Comparison of ENCODE assay signal across 14 mouse cellular contexts in the genomic region with DNA sequence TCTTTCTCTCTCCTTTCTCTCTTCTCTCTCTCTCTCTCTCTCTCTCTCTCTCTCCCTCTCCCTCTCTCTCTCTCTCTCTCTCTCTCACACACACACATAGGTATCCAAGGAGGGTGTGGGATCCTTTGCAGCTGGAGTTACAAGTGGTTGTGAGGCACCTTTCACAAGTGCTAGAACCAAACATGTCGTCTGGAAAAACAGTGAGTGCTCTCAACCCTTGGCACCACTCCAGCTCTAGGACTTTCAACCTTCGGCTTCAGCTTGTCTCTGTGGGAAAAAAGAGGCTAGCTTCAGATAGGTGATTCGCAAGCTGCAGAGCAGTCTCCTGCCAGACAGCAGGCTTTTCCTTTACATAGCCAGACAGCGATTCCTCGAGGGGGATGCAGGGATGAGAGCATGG. TPM values are rescaled to one million over a fixed set of nuclear protein-coding genes. Genes with fewer than 3 reads are reported as not detected.
A peak's percentile ranks its signal among the peaks of the same experiment; 100 is the strongest.
DNase-seq lines count a peak whose midpoint lies in the region; ATAC-seq lines count a peak whose summit lies in the region.
"Had no signal": no experiment of that assay in that cellular context is flagged by ENCODE, and none has a peak within 500 bp of the region (broad histone marks: within the 10 kb centered on the region; RNA-seq: fewer than 3 reads in every experiment).

No protein-coding gene starts in this region.

- no peaks in the 10 kb centered on the region for H3K36me3 ChIP-seq in kidney, embryonic 14.5 days (ENCODE audit: control insufficient read depth, insufficient read depth, low read length)
- H3K36me3 ChIP-seq in hindbrain, embryonic 14.5 days (replicated peaks; ENCODE audit: control insufficient read depth, insufficient read depth), result no peaks in the 10 kb centered on the region
- H3K36me3 ChIP-seq in hindbrain, embryonic 13.5 days, result no peaks in the 10 kb centered on the region
- H3K36me3 ChIP-seq: embryonic facial prominence, embryonic 13.5 days; liver, embryonic 12.5 days had no signal

- no peak overlapping the region for H3K4me2 ChIP-seq in kidney, embryonic 14.5 days (replicated peaks; ENCODE audit: low read depth, low read length)
- H3K4me2 ChIP-seq in hindbrain, embryonic 14.5 days (replicated peaks), result no peak overlapping the region
- H3K4me2 ChIP-seq in hindbrain, embryonic 13.5 days, result no peak overlapping the region
- H3K4me2 ChIP-seq: embryonic facial prominence, embryonic 13.5 days; liver, embryonic 12.5 days had no signal

- DNase-seq in kidney, adult 8-10 months, result peak; percentile 20 to 37
- DNase-seq in adrenal gland, postnatal 14 days, result peak; percentile 74
- peak; percentile 31 to 52 for DNase-seq in kidney, postnatal 4 days
- peak; percentile 26 for DNase-seq in ovary, postnatal 14 days (ENCODE audit: low spot score)
- no peak for DNase-seq in hindbrain, embryonic 14.5 days (ENCODE audit: low spot score)
- DNase-seq: gastrocnemius, postnatal 10 days had no signal

- H3K9me3 ChIP-seq in kidney, embryonic 14.5 days (ENCODE audit: control insufficient read depth, low read length), result no peaks in the 10 kb centered on the region
- H3K9me3 ChIP-seq in hindbrain, embryonic 14.5 days (ENCODE audit: control insufficient read depth, low read length), result no peaks in the 10 kb centered on the region
- no peaks in the 10 kb centered on the region for H3K9me3 ChIP-seq in hindbrain, embryonic 13.5 days
- H3K9me3 ChIP-seq: embryonic facial prominence, embryonic 13.5 days; liver, embryonic 12.5 days had no signal

- WGBS in kidney, embryonic 14.5 days, result 61% methylated on average over 5 of the region's 5 CpGs
- 64% methylated on average over 5 of the region's 5 CpGs for WGBS in hindbrain, embryonic 14.5 days
- 63% methylated on average over 5 of the region's 5 CpGs for WGBS in hindbrain, embryonic 13.5 days

- peaks cover 11% of the 10 kb centered on the region; the same call in 1 of the 2 replicates for H3K4me1 ChIP-seq in kidney, embryonic 14.5 days (ENCODE audit: control insufficient read depth, insufficient read depth, low read length)
- H3K4me1 ChIP-seq in hindbrain, embryonic 14.5 days (replicated peaks; ENCODE audit: control insufficient read depth, insufficient read depth, low read length), result peaks cover 8% of the 10 kb centered on the region; the same call in 1 of the 2 replicates
- peaks cover 14% of the 10 kb centered on the region for H3K4me1 ChIP-seq in hindbrain, embryonic 13.5 days (replicated peaks)

- H3K4me3 ChIP-seq in kidney, embryonic 14.5 days (ENCODE audit: low read length), result no peak overlapping the region
- H3K4me3 ChIP-seq in hindbrain, embryonic 14.5 days (replicated peaks; ENCODE audit: low read length), result no peak overlapping the region
- H3K4me3 ChIP-seq in hindbrain, embryonic 13.5 days, result no peak overlapping the region
- H3K4me3 ChIP-seq: embryonic facial prominence, embryonic 13.5 days; liver, embryonic 12.5 days had no signal

- H3K9ac ChIP-seq in kidney, embryonic 14.5 days (ENCODE audit: low read depth, low read length), result no peak overlapping the region
- H3K9ac ChIP-seq in hindbrain, embryonic 14.5 days, result no peak overlapping the region
- no peak overlapping the region; the same call in 1 of the 2 replicates for H3K9ac ChIP-seq in hindbrain, embryonic 13.5 days
- H3K9ac ChIP-seq: embryonic facial prominence, embryonic 13.5 days; liver, embryonic 12.5 days had no signal

- H3K27ac ChIP-seq in kidney, embryonic 14.5 days (ENCODE audit: low read depth, low read length), result no peak overlapping the region
- no peak overlapping the region for H3K27ac ChIP-seq in hindbrain, embryonic 14.5 days
- no peak overlapping the region for H3K27ac ChIP-seq in hindbrain, embryonic 13.5 days
- H3K27ac ChIP-seq: embryonic facial prominence, embryonic 13.5 days; hindbrain, postnatal 0 days; liver, embryonic 12.5 days had no signal

- H3K27me3 ChIP-seq in kidney, embryonic 14.5 days (ENCODE audit: control insufficient read depth, insufficient read depth, low read length), result peaks cover 4% of the 10 kb centered on the region; the same call in 1 of the 2 replicates
- H3K27me3 ChIP-seq in hindbrain, embryonic 14.5 days (ENCODE audit: control insufficient read depth, insufficient read depth, low read length), result no peaks in the 10 kb centered on the region
- peaks cover 12% of the 10 kb centered on the region for H3K27me3 ChIP-seq in hindbrain, embryonic 13.5 days

- ATAC-seq in kidney, embryonic 14.5 days (ENCODE audit: low FRiP score, low TSS enrichment), result no peak
- ATAC-seq in hindbrain, embryonic 14.5 days (ENCODE audit: low FRiP score), result no peak
- ATAC-seq in hindbrain, embryonic 13.5 days (ENCODE audit: low FRiP score), result no peak
- ATAC-seq: activated CD4-positive, CD25-positive, alpha-beta regulatory T cell, adult 4 months; forebrain, embryonic 14.5 days; hindbrain, postnatal 0 days; liver, embryonic 12.5 days had no signal

RNA-seq across cellular contexts. Expression of gene Tmem242, which starts 3.7 kb away (rescaled TPM):
- 142 and 174 TPM in 2 replicates for polyA plus RNA-seq in kidney, embryonic 14.5 days (2014; fragmentation: Nextera tagmentation; extraction: Ambion mirVana)
- 121 and 126 TPM in 2 replicates for total RNA-seq in adrenal gland, postnatal 14 days (2021)
- polyA plus RNA-seq in hindbrain, embryonic 14.5 days (2014; fragmentation: Nextera tagmentation; extraction: Ambion mirVana), result 105 and 111 TPM in 2 replicates
- polyA plus RNA-seq in hindbrain, embryonic 13.5 days (2015; fragmentation: Nextera tagmentation; extraction: Ambion mirVana), result 104 and 106 TPM in 2 replicates

RNA-seq across cellular contexts. Expression of gene Ldhal6b, which starts 25.2 kb away (rescaled TPM):
- not detected in 2 replicates for polyA plus RNA-seq in kidney, embryonic 14.5 days (2014; fragmentation: Nextera tagmentation; extraction: Ambion mirVana)
- total RNA-seq in adrenal gland, postnatal 14 days (2021), result 1.1 and 1.5 TPM in 2 replicates
- 0.20 TPM in 1 of 2 replicates, not detected in the other for polyA plus RNA-seq in hindbrain, embryonic 14.5 days (2014; fragmentation: Nextera tagmentation; extraction: Ambion mirVana)
- polyA plus RNA-seq in hindbrain, embryonic 13.5 days (2015; fragmentation: Nextera tagmentation; extraction: Ambion mirVana), result 0.18 TPM in 1 of 2 replicates, not detected in the other
- polyA plus RNA-seq: embryonic facial prominence, embryonic 13.5 days; forebrain, embryonic 14.5 days; heart, embryonic 14.5 days; hindbrain, postnatal 0 days; liver, embryonic 12.5 days had no signal

RNA-seq across cellular contexts. Expression of gene Zdhhc14, which starts 48.6 kb away (rescaled TPM):
- polyA plus RNA-seq in kidney, embryonic 14.5 days (2014; fragmentation: Nextera tagmentation; extraction: Ambion mirVana), result 2.0 and 2.7 TPM in 2 replicates
- total RNA-seq in adrenal gland, postnatal 14 days (2021), result 6.5 and 7.0 TPM in 2 replicates
- polyA plus RNA-seq in hindbrain, embryonic 14.5 days (2014; fragmentation: Nextera tagmentation; extraction: Ambion mirVana), result 12.3 and 15.0 TPM in 2 replicates
- 6.5 and 6.8 TPM in 2 replicates for polyA plus RNA-seq in hindbrain, embryonic 13.5 days (2015; fragmentation: Nextera tagmentation; extraction: Ambion mirVana)
